Mouse (Mus musculus): Measurements from ENCODE around the gene Lsm3. TPM values are rescaled to one million over a fixed set of nuclear protein-coding genes. Genes with fewer than 3 reads are reported as not detected.

Gene Lsm3
- polyA plus RNA-seq, 1 experiment from 2014 or later, result 106 TPM

GRCm38 (mm10) chr6:91486736-91487453 lies 28.8 kb upstream of the Lsm3 start:
- WGBS (ENCODE audit: insufficient replicate concordance), result 79% methylated on average over 15 of the region's 15 CpGs

GRCm38 (mm10) chr6:91488496-91489212 lies 27.1 kb upstream of the Lsm3 start:
- no peak for ATAC-seq (ENCODE audit: insufficient read depth)
- Histone ChIP-seq H3K27me3 (no peaks in the 10 kb centered on the region), H3K36me3 (replicated peaks) (peaks cover 47% of the 10 kb centered on the region), H3K9me3 (replicated peaks) (no peaks in the 10 kb centered on the region), H3K4me1 (replicated peaks) (no peaks in the 10 kb centered on the region; the same call in 1 of the 2 replicates), H3K4me2 (no peak overlapping the region), H3K27ac (replicated peaks) (no peak overlapping the region), H3K4me3 (replicated peaks) (no peak overlapping the region), H3K9ac (no peak overlapping the region)
- WGBS (ENCODE audit: insufficient replicate concordance), result 59% methylated on average over 9 of the region's 9 CpGs

More at GRCm38 (mm10) chr6:91486736-91487453, 28.8 kb upstream of the Lsm3 start:
- no peak overlapping the region for H3K9ac ChIP-seq
- no peak overlapping the region for H3K4me3 ChIP-seq (replicated peaks)
- no peak for ATAC-seq (ENCODE audit: insufficient read depth)
- H3K9me3 ChIP-seq (replicated peaks), result no peaks in the 10 kb centered on the region
- H3K27me3 ChIP-seq, result no peaks in the 10 kb centered on the region
- H3K4me2 ChIP-seq, result no peak overlapping the region
- no peaks in the 10 kb centered on the region; the same call in 1 of the 2 replicates for H3K4me1 ChIP-seq (replicated peaks)
- peaks cover 62% of the 10 kb centered on the region for H3K36me3 ChIP-seq (replicated peaks)
- no peak overlapping the region for H3K27ac ChIP-seq (replicated peaks)

GRCm38 (mm10) chr6:91489872-91490271 lies 25.9 kb upstream of the Lsm3 start:
- H3K9ac ChIP-seq, result no peak overlapping the region
- no peak overlapping the region for H3K4me3 ChIP-seq (replicated peaks)
- no peak overlapping the region for H3K4me2 ChIP-seq
- WGBS (ENCODE audit: insufficient replicate concordance), result 66% methylated on average over 10 of the region's 10 CpGs
- no peak for ATAC-seq (ENCODE audit: insufficient read depth)
- no peaks in the 10 kb centered on the region for H3K9me3 ChIP-seq (replicated peaks)
- no peaks in the 10 kb centered on the region; the same call in 1 of the 2 replicates for H3K4me1 ChIP-seq (replicated peaks)
- peaks cover 35% of the 10 kb centered on the region for H3K36me3 ChIP-seq (replicated peaks)
- H3K27me3 ChIP-seq, result no peaks in the 10 kb centered on the region
- H3K27ac ChIP-seq (replicated peaks), result no peak overlapping the region

- Histone ChIP-seq H3K27me3 (no peaks in the 10 kb centered on the region), H3K9ac (no peak overlapping the region), H3K4me3 (replicated peaks) (no peak overlapping the region), H3K4me2 (no peak overlapping the region), H3K9me3 (replicated peaks) (no peaks in the 10 kb centered on the region), H3K4me1 (replicated peaks) (no peaks in the 10 kb centered on the region; the same call in 1 of the 2 replicates), H3K36me3 (replicated peaks) (peaks cover 31% of the 10 kb centered on the region), H3K27ac (replicated peaks) (no peak overlapping the region)
- no peak for ATAC-seq (ENCODE audit: insufficient read depth)
- WGBS (ENCODE audit: insufficient replicate concordance), result 63% methylated on average over 6 of the region's 6 CpGs
These were observed 24.7 kb upstream of the Lsm3 start for GRCm38 (mm10) chr6:91491004-91491403.

- ATAC-seq (ENCODE audit: insufficient read depth), result no peak
- Histone ChIP-seq H3K4me3 (replicated peaks) (no peak overlapping the region), H3K36me3 (replicated peaks) (peaks cover 25% of the 10 kb centered on the region), H3K4me1 (replicated peaks) (no peaks in the 10 kb centered on the region; the same call in 1 of the 2 replicates), H3K9me3 (replicated peaks) (no peaks in the 10 kb centered on the region), H3K9ac (no peak overlapping the region), H3K4me2 (no peak overlapping the region), H3K27ac (replicated peaks) (no peak overlapping the region), H3K27me3 (no peaks in the 10 kb centered on the region)
- WGBS (ENCODE audit: insufficient replicate concordance), result 52% methylated on average over 10 of the region's 10 CpGs
These were observed 22.7 kb upstream of the Lsm3 start for GRCm38 (mm10) chr6:91493053-91493452.

- Histone ChIP-seq H3K4me1 (replicated peaks) (no peaks in the 10 kb centered on the region), H3K4me3 (replicated peaks) (no peak overlapping the region), H3K27me3 (no peaks in the 10 kb centered on the region), H3K4me2 (no peak overlapping the region), H3K9me3 (replicated peaks) (no peaks in the 10 kb centered on the region), H3K9ac (no peak overlapping the region), H3K27ac (replicated peaks) (no peak overlapping the region), H3K36me3 (replicated peaks) (peaks cover 36% of the 10 kb centered on the region)
- no peak for ATAC-seq (ENCODE audit: insufficient read depth)
- 68% methylated on average over 8 of the region's 8 CpGs for WGBS (ENCODE audit: insufficient replicate concordance)
These were observed 21.2 kb upstream of the Lsm3 start for GRCm38 (mm10) chr6:91494526-91494925.

- H3K9me3 ChIP-seq (replicated peaks), result no peaks in the 10 kb centered on the region
- no peak overlapping the region for H3K4me3 ChIP-seq (replicated peaks)
- H3K9ac ChIP-seq, result no peak overlapping the region
- no peak overlapping the region for H3K4me2 ChIP-seq
- peaks cover 4% of the 10 kb centered on the region; the same call in 1 of the 2 replicates for H3K4me1 ChIP-seq (replicated peaks)
- no peaks in the 10 kb centered on the region for H3K27me3 ChIP-seq
- no peak overlapping the region for H3K27ac ChIP-seq (replicated peaks)
- 44% methylated on average over 1 of the region's 1 CpGs for WGBS (ENCODE audit: insufficient replicate concordance)
- H3K36me3 ChIP-seq (replicated peaks), result peaks cover 75% of the 10 kb centered on the region
- no peak for ATAC-seq (ENCODE audit: insufficient read depth)
These were observed 12.4 kb upstream of the Lsm3 start for GRCm38 (mm10) chr6:91503302-91503701.

- ATAC-seq (ENCODE audit: insufficient read depth), result no peak
- 33% methylated on average over 5 of the region's 5 CpGs for whole genome bisulfite sequencing (ENCODE audit: insufficient replicate concordance)
- Histone ChIP-seq H3K9me3 (replicated peaks) (no peaks in the 10 kb centered on the region), H3K27me3 (no peaks in the 10 kb centered on the region), H3K27ac (replicated peaks) (peak overlapping the region; percentile 51), H3K4me3 (replicated peaks) (no peak overlapping the region), H3K4me1 (replicated peaks) (peaks cover 8% of the 10 kb centered on the region; the same call in 1 of the 2 replicates), H3K4me2 (no peak overlapping the region), H3K9ac (no peak overlapping the region), H3K36me3 (replicated peaks) (peaks cover 54% of the 10 kb centered on the region)
These were observed 9.7 kb upstream of the Lsm3 start for GRCm38 (mm10) chr6:91506036-91506435.

- peaks cover 38% of the 10 kb centered on the region for H3K36me3 ChIP-seq (replicated peaks)
- H3K4me2 ChIP-seq, result no peak overlapping the region
- H3K27ac ChIP-seq (replicated peaks), result no peak overlapping the region
- no peaks in the 10 kb centered on the region for H3K9me3 ChIP-seq (replicated peaks)
- ATAC-seq (ENCODE audit: insufficient read depth), result no peak
- H3K9ac ChIP-seq, result no peak overlapping the region
- 61% methylated on average over 3 of the region's 3 CpGs for WGBS (ENCODE audit: insufficient replicate concordance)
- H3K27me3 ChIP-seq, result no peaks in the 10 kb centered on the region
- peaks cover 8% of the 10 kb centered on the region; the same call in 1 of the 2 replicates for H3K4me1 ChIP-seq (replicated peaks)
- H3K4me3 ChIP-seq (replicated peaks), result no peak overlapping the region
These were observed 7.7 kb upstream of the Lsm3 start for GRCm38 (mm10) chr6:91508041-91508440.

- H3K4me3 ChIP-seq (replicated peaks), result no peak overlapping the region
- H3K9me3 ChIP-seq (replicated peaks), result no peaks in the 10 kb centered on the region
- no peak overlapping the region for H3K4me2 ChIP-seq
- WGBS (ENCODE audit: insufficient replicate concordance), result 35% methylated on average over 7 of the region's 7 CpGs
- no peak overlapping the region for H3K9ac ChIP-seq
- H3K36me3 ChIP-seq (replicated peaks), result peaks cover 25% of the 10 kb centered on the region
- no peaks in the 10 kb centered on the region for H3K27me3 ChIP-seq
- H3K4me1 ChIP-seq (replicated peaks), result peaks cover 15% of the 10 kb centered on the region
- ATAC-seq (ENCODE audit: insufficient read depth), result no peak; the same call in 1 of the 2 replicates
- H3K27ac ChIP-seq (replicated peaks), result no peak overlapping the region
These were observed 6.4 kb upstream of the Lsm3 start for GRCm38 (mm10) chr6:91509326-91509725.

GRCm38 (mm10) chr6:91510211-91510610 lies 5.5 kb upstream of the Lsm3 start:
- H3K9me3 ChIP-seq (replicated peaks), result no peaks in the 10 kb centered on the region
- no peak overlapping the region for H3K27ac ChIP-seq (replicated peaks)
- peaks cover 17% of the 10 kb centered on the region; the same call in 1 of the 2 replicates for H3K36me3 ChIP-seq (replicated peaks)
- no peak overlapping the region for H3K4me2 ChIP-seq
- WGBS (ENCODE audit: insufficient replicate concordance), result 63% methylated on average over 10 of the region's 10 CpGs
- no peak for ATAC-seq (ENCODE audit: insufficient read depth)
- peaks cover 6% of the 10 kb centered on the region for H3K27me3 ChIP-seq
- H3K4me3 ChIP-seq (replicated peaks), result no peak overlapping the region
- no peak overlapping the region for H3K9ac ChIP-seq
- H3K4me1 ChIP-seq (replicated peaks), result peaks cover 24% of the 10 kb centered on the region
